Comparison of ENCODE assay signal across 8 mouse cellular contexts in genomic region chr7:98481066-98481734, GRCm38 (mm10). TPM values are rescaled to one million over a fixed set of nuclear protein-coding genes. Genes with fewer than 3 reads are reported as not detected.
DNase-seq lines count a peak whose midpoint lies in the region; ATAC-seq and TF ChIP-seq lines count a peak whose summit lies in the region.

No protein-coding gene starts in this region.

- 4% methylated on average over 9 of the region's 9 CpGs for WGBS in liver, adult 2 months
- 31% methylated on average over 9 of the region's 9 CpGs for WGBS in liver, embryonic 11.5 days
- WGBS in intestine, embryonic 14.5 days = 19% methylated on average over 9 of the region's 9 CpGs
- 10% methylated on average over 9 of the region's 9 CpGs for WGBS in midbrain, embryonic 13.5 days

- no peak overlapping the region for H3K27ac ChIP-seq in liver, adult 2 months (replicated peaks; ENCODE audit: insufficient read depth, low read depth, low read length)
- no peak overlapping the region for H3K27ac ChIP-seq in liver, embryonic 11.5 days (ENCODE audit: low read depth, low read length)
- no peak overlapping the region for H3K27ac ChIP-seq in cortical plate, adult 2 months (ENCODE audit: insufficient read depth, low read length)
- no peak overlapping the region for H3K27ac ChIP-seq in intestine, embryonic 14.5 days (ENCODE audit: low read depth)
- H3K27ac ChIP-seq in midbrain, embryonic 13.5 days = no peak overlapping the region

- H3K4me1 ChIP-seq in liver, adult 2 months (ENCODE audit: control insufficient read depth, insufficient read depth, low read length) = peaks cover 2% of the 10 kb centered on the region; the same call in 1 of the 2 replicates
- H3K4me1 ChIP-seq in liver, embryonic 11.5 days (replicated peaks; ENCODE audit: control insufficient read depth, insufficient read depth, low read length) = peaks cover 5% of the 10 kb centered on the region; the same call in 1 of the 2 replicates
- H3K4me1 ChIP-seq in cortical plate, adult 2 months (ENCODE audit: control insufficient read depth, insufficient read depth, low read length) = peaks cover 6% of the 10 kb centered on the region
- H3K4me1 ChIP-seq in intestine, embryonic 14.5 days (replicated peaks; ENCODE audit: control insufficient read depth, insufficient read depth, low read length) = peaks cover 16% of the 10 kb centered on the region
- H3K4me1 ChIP-seq in midbrain, embryonic 13.5 days (replicated peaks) = peaks cover 10% of the 10 kb centered on the region; the same call in 1 of the 2 replicates

- H3K9ac ChIP-seq in liver, adult 2 months (ENCODE audit: low read depth, low read length) = no peak overlapping the region
- no peak overlapping the region for H3K9ac ChIP-seq in liver, embryonic 11.5 days (ENCODE audit: low read depth, low read length)
- H3K9ac ChIP-seq in intestine, embryonic 14.5 days (ENCODE audit: low read length) = no peak overlapping the region
- H3K9ac ChIP-seq in midbrain, embryonic 13.5 days (replicated peaks) = no peak overlapping the region

- intact Hi-C loops in left cerebral cortex, postnatal 10 days (cut with DNase I) = loop anchor here (5.0 to 10.0 kb wide), 3 partner anchors 106 to 224 kb away; partner anchors contain the start of gene Thap12

- TF ChIP-seq POLR2A in liver, adult 2 months (IDR thresholded peaks at IDR 0.05; ENCODE audit: extremely low read depth, insufficient read depth, low read length) = no peak
- TF ChIP-seq POLR2A in cortical plate, adult 2 months (IDR thresholded peaks at IDR 0.05; ENCODE audit: extremely low read depth, insufficient read depth, low read length) = no peak

- no peak overlapping the region for H3K4me3 ChIP-seq in liver, adult 2 months (ENCODE audit: insufficient read depth, low read depth, low read length)
- H3K4me3 ChIP-seq in liver, embryonic 11.5 days (ENCODE audit: low read depth, low read length) = no peak overlapping the region
- no peak overlapping the region for H3K4me3 ChIP-seq in cortical plate, adult 2 months (ENCODE audit: insufficient read depth, low read length)
- H3K4me3 ChIP-seq in intestine, embryonic 14.5 days (ENCODE audit: low read depth, low read length) = no peak overlapping the region
- no peak overlapping the region for H3K4me3 ChIP-seq in midbrain, embryonic 13.5 days (replicated peaks)

- no peaks in the 10 kb centered on the region for H3K9me3 ChIP-seq in liver, embryonic 11.5 days (ENCODE audit: control insufficient read depth, low read length)
- H3K9me3 ChIP-seq in intestine, embryonic 14.5 days (ENCODE audit: control insufficient read depth, low read length) = no peaks in the 10 kb centered on the region
- no peaks in the 10 kb centered on the region for H3K9me3 ChIP-seq in midbrain, embryonic 13.5 days

- DNase-seq in liver, adult 2 months (ENCODE audit: extremely low read depth, low read depth, low spot score) = peak; percentile 72
- no peak for DNase-seq in liver, embryonic 11.5 days (ENCODE audit: low spot score)
- peak; percentile 67 for DNase-seq in gastrocnemius, postnatal 25 days
- peak; percentile 87 for DNase-seq in intestine, embryonic 14.5 days (ENCODE audit: low spot score)
- peak; percentile 61 to 85 for DNase-seq in left cerebral cortex, postnatal 10 days (ENCODE audit: extremely low spot score in 1 of 2, low spot score in 2 of 2)
- DNase-seq in skeletal muscle tissue, adult 2 months (ENCODE audit: low read depth, low spot score) = peak; percentile 79

- H3K36me3 ChIP-seq in liver, adult 2 months (ENCODE audit: control insufficient read depth, insufficient read depth, low read length) = no peaks in the 10 kb centered on the region
- no peaks in the 10 kb centered on the region for H3K36me3 ChIP-seq in liver, embryonic 11.5 days (ENCODE audit: control insufficient read depth, insufficient read depth, low read length)
- no peaks in the 10 kb centered on the region for H3K36me3 ChIP-seq in intestine, embryonic 14.5 days (ENCODE audit: control insufficient read depth, insufficient read depth, low read length)
- no peaks in the 10 kb centered on the region for H3K36me3 ChIP-seq in midbrain, embryonic 13.5 days

- peak; percentile 94 for TF ChIP-seq CTCF in liver, adult 2 months (IDR thresholded peaks at IDR 0.05; ENCODE audit: low read depth, low read length)
- TF ChIP-seq CTCF in cortical plate, adult 2 months (IDR thresholded peaks at IDR 0.05; ENCODE audit: extremely low read depth, insufficient read depth, low read length) = peak; percentile 96

- no peaks in the 10 kb centered on the region for H3K27me3 ChIP-seq in liver, adult 2 months (ENCODE audit: control insufficient read depth, insufficient read depth, low read length)
- 0 out of 2 replicates have a peak, but pooled peaks cover 2% of the 10 kb centered on the region for H3K27me3 ChIP-seq in liver, embryonic 11.5 days (replicated peaks; ENCODE audit: control insufficient read depth, insufficient read depth, low read length)
- H3K27me3 ChIP-seq in intestine, embryonic 14.5 days (replicated peaks; ENCODE audit: control insufficient read depth, insufficient read depth, low read length) = 0 out of 2 replicates have a peak, but pooled peaks cover 4% of the 10 kb centered on the region
- H3K27me3 ChIP-seq in midbrain, embryonic 13.5 days = peaks cover 12% of the 10 kb centered on the region

- no peak overlapping the region for H3K4me2 ChIP-seq in liver, embryonic 11.5 days
- no peak overlapping the region for H3K4me2 ChIP-seq in intestine, embryonic 14.5 days (ENCODE audit: low read length)
- H3K4me2 ChIP-seq in midbrain, embryonic 13.5 days (replicated peaks) = no peak overlapping the region

- ATAC-seq in liver, embryonic 11.5 days (replicated peaks; ENCODE audit: low FRiP score) = no peak; the same call in 1 of the 2 replicates
- ATAC-seq in intestine, embryonic 14.5 days (replicated peaks; ENCODE audit: low FRiP score, low TSS enrichment, low read depth) = peak; percentile 64
- peak; percentile 74 for ATAC-seq in midbrain, embryonic 13.5 days

- no peaks in the 10 kb centered on the region for H3K79me2 ChIP-seq in liver, adult 2 months (ENCODE audit: control insufficient read depth, insufficient read depth, low read length)

RNA-seq across cellular contexts. Expression of gene Lrrc32, which starts 7.9 kb away (rescaled TPM):
- 1.5 and 4.9 TPM in 2 replicates for total RNA-seq in liver, adult 2 months (2014; rRNA removed)
- 5.2 and 7.5 TPM in 2 replicates for polyA plus RNA-seq in liver, adult 2 months (2012; rRNA removed)
- polyA plus RNA-seq in liver, embryonic 11.5 days (2014; fragmentation: Nextera tagmentation; extraction: Ambion mirVana) = 17.1 and 21.0 TPM in 2 replicates
- polyA plus RNA-seq in cortical plate, adult 2 months (2012; rRNA removed) = 4.4 and 4.6 TPM in 2 replicates
- total RNA-seq in gastrocnemius, postnatal 25 days (2021) = 1 to 10 TPM; 4.9 to 5.0 TPM
- polyA plus RNA-seq in intestine, embryonic 14.5 days (2014; fragmentation: Nextera tagmentation; extraction: Ambion mirVana) = 13.0 and 14.9 TPM in 2 replicates
- 1 to 10 TPM; 2.8 to 4.3 TPM for total RNA-seq in left cerebral cortex, postnatal 10 days (2021)
- polyA plus RNA-seq in midbrain, embryonic 13.5 days (2015; fragmentation: Nextera tagmentation; extraction: Ambion mirVana) = 2.7 and 3.8 TPM in 2 replicates

RNA-seq across cellular contexts. Expression of gene Gucy2d, which starts 41.0 kb away (rescaled TPM):
- total RNA-seq in liver, adult 2 months (2014; rRNA removed) = not detected in 2 replicates
- polyA plus RNA-seq in liver, adult 2 months (2012; rRNA removed) = not detected in 2 replicates
- not detected in 2 replicates for polyA plus RNA-seq in liver, embryonic 11.5 days (2014; fragmentation: Nextera tagmentation; extraction: Ambion mirVana)
- polyA plus RNA-seq in cortical plate, adult 2 months (2012; rRNA removed) = not detected in 2 replicates
- total RNA-seq in gastrocnemius, postnatal 25 days (2021) = under 1 TPM in 1 of 2 experiments, not detected in 1; 0.15 TPM
- polyA plus RNA-seq in intestine, embryonic 14.5 days (2014; fragmentation: Nextera tagmentation; extraction: Ambion mirVana) = not detected in 2 replicates
- not detected for total RNA-seq in left cerebral cortex, postnatal 10 days (2021)
- polyA plus RNA-seq in midbrain, embryonic 13.5 days (2015; fragmentation: Nextera tagmentation; extraction: Ambion mirVana) = not detected in 2 replicates
